Mouse (Mus musculus) T-helper 17 cell (primary cell): ENCODE results near the gene Gna15.

Experiments used
- in situ Hi-C, 2 experiments: fragments of 300-600 bp; cut with MboI, MseI; formaldehyde crosslinking; loops; 1 replicate in 1 of 2; 2 replicates in 1 of 2; pipeline ENCODE4 v1.15.1; 2025; ENCODE audit warnings: high pct_unique_total_duplicates in 2 of 2

Gene Gna15

DNA sequence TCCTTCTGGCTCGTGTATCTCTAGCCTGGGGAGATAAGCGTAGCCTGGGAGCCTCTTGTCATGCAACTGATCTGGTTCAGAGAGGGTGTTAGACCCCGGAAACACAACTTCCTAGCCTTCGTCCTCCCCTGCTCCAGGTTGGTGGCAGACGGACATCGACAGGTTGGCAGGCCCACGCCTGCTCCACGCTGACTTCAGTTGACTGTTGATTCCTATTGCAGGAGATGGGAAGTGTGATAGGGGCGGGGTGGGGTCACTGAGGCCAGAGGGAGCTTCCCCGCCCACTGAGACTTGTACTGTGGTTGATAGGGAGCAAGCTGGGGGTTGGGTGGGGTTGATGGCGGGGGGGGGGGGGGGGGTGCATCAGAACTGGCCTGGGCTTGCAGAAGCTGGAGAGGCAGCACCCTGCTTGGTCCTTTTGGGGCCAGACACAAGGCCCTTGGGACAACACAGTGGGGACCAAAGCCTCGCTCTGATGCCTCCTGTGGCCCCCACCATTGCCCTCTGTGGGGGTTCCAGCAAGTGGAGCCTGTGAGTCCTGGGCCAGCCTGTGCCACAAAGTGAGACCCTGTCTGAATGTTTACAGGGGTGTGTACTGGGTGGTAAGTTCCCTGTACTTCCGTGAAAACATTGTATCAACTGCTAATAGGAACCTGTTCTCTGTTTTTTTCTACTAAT is 1.1 kb upstream of the Gna15 start:
- in situ Hi-C loops, result no loop called here

DNA sequence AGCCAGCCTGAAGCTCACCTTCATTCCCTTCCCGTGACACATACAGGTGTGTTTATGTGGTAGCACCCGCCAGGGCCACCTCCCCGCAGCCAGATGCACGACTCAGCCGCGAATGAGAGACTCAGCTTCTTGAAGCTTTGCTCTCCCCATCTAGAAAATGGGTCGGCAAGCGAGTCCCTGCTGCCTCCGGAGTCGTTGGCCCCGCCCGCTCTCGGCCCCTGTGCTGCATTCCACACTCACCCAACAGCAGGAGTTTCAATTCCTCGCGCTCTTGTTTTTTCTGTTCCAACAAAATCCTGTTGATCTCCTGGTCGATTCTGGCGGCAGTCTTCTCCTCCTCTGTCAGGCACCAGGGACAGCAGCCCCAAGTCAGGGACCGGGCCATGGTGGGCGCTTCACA is 455 bp downstream of the Gna15 start:
- in situ Hi-C loops, result no loop called here

DNA sequence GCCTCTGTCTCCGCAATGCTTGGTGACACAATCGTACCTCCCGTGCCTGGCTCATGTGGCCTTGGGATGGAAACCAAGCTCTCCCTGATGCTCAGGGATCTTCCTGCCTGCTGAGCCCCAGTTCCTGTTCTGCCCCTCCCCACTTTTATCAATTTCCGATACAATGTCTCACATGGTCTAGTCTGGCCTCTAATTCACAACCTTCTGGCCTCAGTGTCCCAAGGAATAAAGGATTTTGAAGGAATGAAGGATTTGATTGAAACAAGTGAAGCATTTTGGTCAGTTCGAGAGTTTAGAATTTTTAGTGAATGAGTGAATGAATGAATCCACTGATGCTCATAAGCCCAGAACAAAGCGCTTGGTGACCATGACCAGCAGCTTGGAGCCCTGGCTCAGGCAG is 883 bp downstream of the Gna15 start:
- in situ Hi-C loops, result no loop called here

DNA sequence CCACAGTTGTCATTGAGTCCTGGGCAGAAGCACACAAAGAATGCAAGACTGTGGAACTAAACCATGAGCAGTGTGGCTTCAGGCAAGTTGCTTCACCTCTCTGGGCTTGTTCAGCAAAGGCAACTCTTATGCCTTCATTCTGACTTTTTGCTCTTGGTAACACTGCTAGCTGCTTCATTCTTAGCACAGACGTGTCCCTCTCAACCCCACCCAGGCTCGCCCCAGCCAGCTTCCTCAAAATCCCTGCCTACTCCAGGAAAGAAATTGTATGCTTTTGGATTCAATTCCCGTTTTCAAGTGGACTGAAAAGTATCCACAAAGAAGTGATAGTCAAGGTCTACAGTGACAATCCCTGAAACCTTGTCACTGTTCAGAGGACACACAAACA is 4.1 kb downstream of the Gna15 start:
- in situ Hi-C loops, result no loop called here

DNA sequence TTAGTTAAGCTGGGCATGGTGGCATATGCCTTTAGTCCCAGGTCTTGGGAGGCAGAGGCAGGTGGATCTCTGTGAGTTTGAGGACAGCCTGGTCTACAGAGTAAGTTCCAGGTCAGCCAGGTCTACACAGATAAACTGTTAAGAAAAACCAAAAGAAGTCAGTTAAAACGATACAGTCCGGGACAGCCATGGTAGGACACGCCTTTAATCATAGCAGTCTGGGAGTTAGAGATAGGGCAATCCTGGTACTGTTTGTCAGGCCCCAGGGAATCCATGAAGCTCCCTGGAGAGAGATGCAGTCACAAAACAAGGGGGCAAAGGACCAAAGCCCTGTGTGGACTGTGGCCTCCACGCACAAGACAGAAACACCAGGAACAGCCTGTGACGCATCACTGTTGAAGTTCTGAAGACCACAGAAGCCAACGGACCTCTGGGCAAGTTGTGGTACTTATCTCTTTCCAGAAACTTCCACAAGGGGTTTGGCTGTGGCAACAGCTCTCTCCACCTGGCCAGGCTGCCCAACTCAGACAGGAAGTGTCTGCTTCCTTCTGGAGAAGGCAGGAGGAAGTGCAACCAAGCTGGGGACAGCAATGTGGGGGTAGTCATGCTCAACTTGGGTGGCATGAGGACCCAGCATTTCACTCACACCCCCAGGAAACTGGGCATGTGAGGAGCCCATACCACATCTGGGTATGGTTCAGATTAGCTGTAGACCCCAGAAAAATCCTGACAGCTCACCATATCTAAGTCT is 4.6 kb downstream of the Gna15 start:
- in situ Hi-C loops, result no loop called here

DNA sequence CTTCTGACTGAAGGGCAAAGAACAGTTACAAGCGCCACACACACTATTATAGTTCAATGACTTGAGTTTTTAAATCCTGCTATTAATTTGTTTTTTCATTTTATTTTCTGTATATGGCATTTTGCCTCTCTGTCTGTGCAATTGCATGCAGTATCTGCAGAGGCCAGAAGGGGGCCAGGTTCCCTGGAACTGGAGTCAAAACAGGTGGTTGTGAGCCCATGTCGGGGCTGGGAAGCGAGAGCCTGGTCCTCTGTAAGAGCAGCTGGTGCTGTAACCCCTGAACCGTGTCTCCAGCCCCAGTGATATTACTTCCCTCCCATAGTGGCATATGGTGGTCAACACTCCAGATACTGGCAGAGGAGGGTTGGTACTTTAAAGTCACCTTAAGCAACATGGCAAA is 5.5 kb downstream of the Gna15 start:
- in situ Hi-C loops, result no loop called here

DNA sequence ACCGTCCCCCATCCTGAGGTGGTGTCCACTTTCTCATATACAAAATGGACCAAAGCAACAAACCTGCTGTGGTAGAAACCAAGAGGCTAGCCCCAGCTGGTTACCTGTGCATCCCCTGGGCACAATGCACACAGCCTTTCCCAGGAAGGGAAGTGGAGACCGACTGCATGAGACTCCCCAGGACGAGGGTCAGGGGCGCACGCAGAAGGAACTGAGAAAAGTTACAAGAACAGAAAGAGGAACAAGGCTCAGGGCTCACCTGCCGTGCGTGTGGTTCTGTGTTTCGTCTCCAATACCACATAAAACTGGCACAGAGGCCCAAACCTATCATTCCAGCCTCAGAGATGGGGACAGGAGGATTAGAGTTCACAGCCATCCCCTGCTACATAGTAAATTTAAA is 6.8 kb downstream of the Gna15 start:
- in situ Hi-C loops, result no loop called here

DNA sequence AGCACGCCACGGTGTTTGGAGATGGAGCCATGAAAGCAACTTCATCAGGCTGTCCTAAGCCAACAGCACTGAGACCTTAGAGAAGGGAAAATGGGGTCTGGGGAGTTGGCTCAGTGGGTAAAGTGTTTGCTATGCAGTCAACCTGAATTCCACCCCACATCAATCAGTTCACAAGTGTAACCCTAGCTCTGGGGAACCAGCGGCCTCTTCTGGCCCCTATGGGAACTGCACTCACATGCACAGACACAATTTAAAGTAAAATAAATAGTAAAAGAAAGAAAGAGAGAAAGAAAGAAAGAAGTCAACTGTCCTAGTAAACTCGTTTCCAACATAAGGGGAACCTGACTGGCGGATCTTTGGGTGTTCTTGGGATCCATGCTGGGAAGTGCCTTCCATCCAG is 10.2 kb downstream of the Gna15 start:
- in situ Hi-C loops, result no loop called here

DNA sequence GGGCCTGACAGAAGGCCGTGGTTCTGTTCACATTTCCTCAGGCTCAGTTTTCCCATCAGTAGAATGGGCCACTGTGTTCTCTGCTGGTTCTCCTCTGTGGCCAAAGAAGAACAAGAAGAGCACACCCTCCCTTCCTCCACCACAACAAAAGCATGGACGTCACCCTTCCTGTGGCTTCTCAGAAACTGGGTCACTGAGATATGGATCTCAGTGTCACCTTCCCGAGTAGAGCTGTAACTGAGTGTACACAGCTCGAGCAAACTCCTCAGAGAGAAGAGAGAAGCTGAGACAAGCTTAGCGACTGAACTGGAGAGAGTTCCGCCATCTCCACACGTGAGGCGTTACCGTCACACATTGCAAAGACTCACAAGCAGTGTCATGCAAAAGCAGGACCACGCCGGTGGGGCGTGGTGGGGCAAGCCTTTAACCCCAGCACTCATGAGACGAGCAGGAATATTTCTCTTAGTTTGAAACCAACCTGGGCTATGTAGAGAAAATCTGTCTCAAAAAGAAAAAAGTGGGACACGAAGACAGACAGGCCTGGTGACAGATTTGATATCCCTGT is 13.7 kb downstream of the Gna15 start:
- in situ Hi-C loops, result no loop called here

DNA sequence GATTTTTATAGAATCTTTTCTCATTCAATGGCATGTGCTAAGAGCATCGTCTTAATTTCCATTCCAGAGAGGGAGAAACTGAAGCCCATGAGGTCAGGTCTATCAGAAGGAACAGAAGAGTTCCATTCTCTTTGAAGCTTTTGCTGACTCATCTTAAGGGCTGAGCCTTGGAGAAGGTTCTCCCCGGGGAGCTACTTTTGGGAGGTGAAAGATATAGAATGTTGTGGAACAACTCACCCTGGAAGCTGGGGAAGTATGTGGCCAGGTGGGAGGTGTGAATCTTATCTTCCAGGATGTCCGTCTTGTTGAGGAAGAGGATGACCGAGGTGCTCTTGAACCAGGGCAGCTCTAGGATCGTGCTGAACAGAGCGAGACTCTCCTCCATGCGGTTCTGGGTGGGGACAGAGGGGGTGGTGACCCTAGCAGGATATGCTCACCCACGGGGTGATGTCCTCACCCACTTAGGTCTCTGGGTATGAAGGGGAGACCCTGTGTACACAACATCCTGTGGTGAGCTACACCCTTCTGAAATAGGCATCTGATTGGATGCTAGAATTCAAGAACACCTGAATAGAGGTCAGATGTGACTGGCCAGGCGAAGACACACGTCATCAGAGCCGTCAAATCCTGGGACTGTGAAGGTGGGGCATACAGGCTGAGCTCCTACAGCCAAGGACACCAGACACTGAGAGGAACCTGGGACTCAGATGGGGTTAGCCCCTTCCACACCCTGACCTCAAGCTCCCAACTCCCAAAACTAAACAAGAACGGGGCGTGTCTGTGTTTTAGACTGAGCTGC is 16.1 kb downstream of the Gna15 start:
- in situ Hi-C loops, result loop anchor here in 1 of 2 experiments (10.0 kb wide), 1 partner anchor 1497 kb away; no protein-coding TSS in a partner anchor

DNA sequence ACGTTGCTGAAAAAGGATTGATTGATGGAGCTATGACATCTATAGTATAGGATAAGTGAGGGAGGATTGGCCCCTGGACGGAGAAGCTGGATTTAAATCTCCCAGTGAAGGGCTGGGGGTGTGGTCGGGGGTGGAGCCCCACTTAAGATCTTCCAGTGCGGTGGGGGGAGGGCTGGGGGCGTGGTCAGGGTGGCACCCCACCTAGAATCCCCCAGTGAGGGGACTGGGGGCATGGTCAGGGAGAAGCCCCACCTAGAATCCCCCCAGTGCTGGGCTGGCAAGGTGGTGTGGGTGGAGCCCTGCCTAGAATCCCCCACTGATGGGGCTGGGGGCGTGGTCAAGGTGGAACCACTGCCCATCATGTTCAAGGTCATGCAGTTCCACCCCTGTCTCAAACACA is 16.9 kb downstream of the Gna15 start:
- in situ Hi-C loops, result loop anchor here in 1 of 2 experiments (10.0 kb wide), 1 partner anchor 1498 kb away; no protein-coding TSS in a partner anchor

DNA sequence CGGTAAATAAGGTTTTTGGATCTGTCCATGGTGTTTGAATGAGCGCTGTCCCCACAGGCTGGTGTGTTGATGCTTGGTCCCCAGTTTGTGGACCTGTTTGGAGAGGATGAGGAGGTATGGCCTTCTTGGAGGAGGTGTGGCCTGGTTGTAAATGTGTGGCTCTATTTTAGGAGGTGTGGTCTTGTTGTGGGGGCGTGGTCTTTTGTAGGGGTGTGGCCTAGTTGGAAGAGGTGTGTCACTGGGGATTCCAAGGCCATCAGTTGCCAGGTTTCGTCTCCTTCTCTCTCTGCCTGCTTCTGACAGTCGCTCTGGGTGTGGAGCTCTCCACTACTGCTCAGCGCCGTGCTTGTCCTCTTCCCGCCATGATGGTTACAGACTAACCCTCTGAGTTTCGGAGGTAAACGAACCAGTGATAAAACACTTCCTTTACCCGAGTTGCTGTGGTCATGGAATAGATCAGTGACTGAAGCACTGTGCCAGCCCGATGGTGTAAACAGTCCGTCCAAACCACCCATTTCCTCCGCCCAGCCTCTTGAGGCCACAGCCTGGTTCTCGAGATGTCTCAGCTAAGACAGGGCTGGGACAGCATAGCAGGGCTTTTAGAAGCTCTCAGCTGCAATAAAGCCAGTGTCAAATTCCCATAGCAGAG is 18.9 kb downstream of the Gna15 start:
- in situ Hi-C loops, result loop anchor here in 1 of 2 experiments (10.0 kb wide), 1 partner anchor 1500 kb away; no protein-coding TSS in a partner anchor

DNA sequence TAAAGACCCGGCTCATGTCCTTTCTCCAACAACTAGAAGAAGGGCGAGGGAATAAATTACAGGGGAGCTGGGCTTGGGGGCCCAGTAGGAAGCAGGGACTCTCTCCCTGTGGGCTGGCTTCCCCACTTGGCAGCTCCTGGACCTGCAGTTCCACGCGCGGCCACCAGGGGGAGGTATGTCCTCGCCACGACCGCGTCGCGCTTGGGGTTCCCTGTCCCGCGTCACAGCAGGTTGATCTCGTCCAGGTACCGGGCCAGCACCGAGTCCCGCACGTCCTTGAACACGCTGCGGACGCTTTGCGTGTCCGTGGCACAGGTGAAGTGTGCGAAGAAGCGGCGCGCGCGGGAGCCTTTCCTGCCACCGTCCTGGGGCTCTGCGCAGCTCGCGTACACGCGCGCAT is 21.4 kb downstream of the Gna15 start:
- in situ Hi-C loops, result loop anchor here in 1 of 2 experiments (10.0 kb wide), 1 partner anchor 1502 kb away; no protein-coding TSS in a partner anchor

DNA sequence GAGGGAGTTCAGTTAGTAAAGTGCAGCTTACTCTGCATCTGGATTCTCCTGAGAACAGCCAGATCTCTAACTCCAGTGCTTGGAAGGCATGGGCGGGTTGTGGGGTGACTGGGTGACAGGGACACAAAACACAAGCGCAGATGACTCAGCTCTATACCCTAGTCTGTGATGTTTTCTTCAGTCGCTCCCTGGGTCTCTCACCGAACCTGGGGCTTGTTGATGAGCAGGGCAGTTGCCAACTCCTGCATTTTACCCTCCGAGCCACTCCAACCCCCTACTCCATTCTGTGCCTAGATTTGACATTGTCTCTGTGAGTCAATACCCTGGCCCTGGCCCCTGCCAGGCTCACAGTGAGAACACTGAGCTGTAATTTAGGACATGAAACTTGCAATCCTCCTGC is 22.2 kb downstream of the Gna15 start:
- in situ Hi-C loops, result loop anchor here in 1 of 2 experiments (10.0 kb wide), 1 partner anchor 1503 kb away; no protein-coding TSS in a partner anchor

DNA sequence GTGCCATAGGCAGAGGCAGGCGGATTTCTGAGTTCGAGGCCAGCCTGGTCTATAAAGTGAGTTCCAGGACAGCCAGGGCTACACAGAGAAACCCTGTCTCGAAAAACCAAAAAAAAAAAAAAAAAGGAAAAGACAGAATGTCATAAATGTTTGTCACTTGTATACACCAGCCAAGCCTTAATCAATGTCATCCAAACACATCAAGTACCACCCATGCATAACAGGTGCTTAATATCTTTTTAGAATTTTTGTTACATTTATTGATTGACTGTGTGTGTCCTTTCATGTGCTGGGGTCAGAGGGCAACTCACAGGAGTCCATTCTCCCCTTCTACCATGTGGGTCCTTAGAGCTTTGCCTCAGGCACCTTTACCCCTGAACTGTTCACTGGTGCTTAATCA is 24.0 kb downstream of the Gna15 start, which contains the start of gene S1pr4:
Gene S1pr4, minus strand, starts transcription at position 101 of the 400 bp plus-strand sequence.
- in situ Hi-C loops, result loop anchor here in 1 of 2 experiments (10.0 kb wide), 1 partner anchor 1505 kb away; no protein-coding TSS in a partner anchor

DNA sequence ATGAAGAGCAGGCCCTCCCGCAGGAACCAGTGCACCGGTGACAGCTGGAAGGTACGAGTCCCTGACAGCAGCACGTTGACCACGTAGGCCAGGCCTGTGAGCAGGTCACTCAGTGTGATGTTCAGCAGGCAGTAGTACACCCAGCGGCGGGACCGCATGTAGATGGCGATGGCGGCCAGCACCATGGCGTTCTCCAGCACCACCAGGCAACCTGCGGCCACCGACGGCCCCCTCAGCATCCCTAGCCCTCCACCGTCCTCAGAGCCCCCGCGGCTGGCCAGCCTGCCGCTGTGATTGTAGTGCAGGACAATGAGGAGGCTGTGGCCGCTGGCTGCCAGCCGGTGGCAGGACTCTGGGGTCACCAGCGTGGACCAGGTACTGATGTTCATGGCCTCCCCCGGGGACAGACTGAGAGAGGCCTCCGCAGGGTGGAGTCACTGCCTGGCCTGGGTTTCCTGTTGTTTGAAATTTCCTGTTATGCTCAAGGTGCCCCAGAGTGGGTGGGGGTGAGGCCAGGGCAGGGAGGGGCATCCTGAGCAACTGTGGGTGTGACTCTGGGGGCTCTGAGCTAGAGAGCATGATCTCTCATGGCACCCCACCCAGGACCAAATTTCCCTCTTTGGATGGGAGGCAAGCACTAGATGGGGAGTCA is 24.6 kb downstream of the Gna15 start:
- in situ Hi-C loops, result no loop called here

DNA sequence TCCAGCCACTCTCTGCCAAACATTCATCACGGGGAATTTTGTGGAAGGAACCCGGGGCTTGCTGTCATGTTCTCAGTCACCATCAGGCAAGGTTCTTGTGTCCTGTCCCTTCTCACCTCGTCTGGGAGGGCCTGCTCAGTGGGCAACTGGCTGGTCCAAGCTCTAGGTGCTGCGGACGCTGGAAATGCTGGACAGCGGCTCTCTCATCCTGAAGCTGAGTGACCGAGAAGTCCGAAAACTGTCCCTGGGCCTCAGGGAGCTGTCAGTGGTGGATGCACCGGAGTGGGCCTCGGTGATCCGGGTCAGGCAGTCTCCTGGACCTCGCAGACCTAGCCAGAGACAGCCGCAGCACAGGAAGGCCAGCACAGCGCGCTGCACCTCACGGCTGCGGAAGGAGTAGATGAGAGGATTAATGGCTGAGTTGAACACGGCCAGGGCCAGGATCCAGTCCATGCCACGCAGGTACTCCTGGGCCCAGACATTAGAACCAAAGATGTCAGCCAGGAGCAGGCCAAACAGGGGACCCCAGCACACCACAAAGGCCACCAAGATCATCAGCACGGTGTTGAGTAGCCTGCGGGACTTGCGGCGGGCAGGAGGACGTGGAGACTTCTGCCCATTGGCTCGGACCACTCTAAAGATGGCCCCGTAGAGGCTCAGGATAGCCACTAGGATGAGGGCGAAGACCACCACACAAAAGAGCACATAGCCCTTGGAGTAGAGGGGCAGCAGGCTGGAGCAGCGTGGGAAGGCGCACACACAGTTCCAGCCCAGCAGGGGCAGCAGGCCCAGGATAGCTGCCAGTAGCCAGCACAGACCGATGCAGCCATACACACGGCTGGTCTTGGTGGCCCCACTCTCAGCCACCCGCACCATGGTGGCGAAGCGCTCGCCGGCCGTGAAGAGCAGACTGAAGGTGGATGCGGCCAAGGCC is 25.4 kb downstream of the Gna15 start:
- in situ Hi-C loops, result no loop called here

DNA sequence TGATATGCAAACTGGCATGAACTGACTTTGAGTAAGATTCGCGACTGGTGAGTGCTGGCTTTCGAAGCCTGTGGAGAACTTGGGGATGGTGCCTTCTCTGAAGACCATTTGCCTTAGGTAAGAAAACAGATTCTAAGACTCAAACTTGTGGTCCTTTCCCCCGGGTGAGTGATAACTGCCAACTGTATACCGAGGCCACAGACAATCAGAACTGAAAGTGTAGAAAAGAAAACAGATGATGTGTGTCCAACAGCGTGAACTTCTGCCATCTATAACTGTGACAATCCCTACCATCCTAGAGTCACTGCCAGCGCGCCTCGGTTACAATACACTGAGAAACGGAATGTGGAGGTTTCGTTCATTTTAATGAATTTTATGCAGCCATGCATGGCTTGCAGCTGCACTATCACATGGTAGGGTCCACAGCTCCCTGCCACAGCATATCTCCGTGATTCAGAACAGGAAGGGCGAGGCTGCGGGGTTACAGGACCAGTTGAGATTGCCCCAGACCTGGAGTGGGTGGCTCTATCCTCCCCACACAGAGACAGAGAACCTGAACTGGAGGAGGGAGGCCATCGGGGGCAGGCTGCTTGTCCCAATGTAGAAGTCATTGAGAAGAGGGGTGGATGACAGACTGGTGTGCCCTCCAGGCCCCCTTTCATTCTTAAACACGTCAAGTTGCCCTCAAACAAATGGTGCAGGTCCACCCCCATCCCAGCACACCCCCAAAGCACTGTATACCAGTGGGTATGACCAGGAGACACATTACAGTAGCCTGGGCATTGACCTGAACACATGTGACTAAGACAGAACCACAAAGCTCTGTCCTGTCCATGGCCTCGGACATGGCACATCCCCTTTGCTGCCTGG is 26.4 kb downstream of the Gna15 start:
- in situ Hi-C loops, result no loop called here
